Mouse (Mus musculus) c-Kit-positive CD71-negative TER-119-negative erythroid progenitor cells, embryonic 14.5 days (primary cell): ENCODE data around the gene Derl3.

Experiments
- DNase-seq: peaks from one replicate; pipeline ENCODE4 v3.0.0-alpha.2; 2013; ENCODE audit warnings: low read depth

Derl3 gene

DNA sequence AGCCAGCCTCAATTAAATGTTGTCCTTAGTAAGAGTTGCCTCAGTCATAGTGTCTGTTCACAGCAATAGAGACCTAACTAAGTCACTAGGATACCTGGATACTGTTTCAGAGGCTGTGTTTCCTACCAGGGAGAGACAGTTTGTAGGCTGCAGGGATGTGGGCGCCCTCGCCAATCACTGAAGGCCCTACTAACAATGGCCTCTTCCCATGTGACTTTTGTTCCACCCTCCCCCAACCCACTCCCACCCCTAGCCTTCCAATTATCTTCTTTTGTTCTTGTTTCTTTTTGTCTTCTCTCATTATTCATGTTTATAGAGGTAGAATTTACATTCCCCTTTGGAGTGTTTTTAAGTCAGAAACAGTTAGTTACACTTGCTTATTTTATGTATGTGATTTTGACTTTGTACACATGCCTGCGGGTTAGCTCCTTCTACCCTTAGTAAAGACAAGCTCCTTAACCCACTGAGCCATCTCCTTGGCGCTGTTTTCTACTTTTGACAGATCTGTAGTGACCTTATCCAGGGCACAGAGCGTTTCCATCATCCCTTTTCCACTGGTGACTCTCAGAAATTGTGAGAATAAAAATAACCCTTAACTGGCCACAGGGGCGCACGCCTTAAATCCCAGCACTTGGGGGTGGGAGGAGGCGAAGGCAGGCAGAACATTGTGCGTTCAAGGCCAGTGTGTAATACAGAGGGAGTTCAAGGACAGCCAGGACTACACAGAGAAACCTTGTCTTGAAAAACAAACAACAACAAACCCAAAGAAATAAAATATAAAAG, 48.0 kb downstream of the Derl3 start:
- DNase-seq, result no peak

DNA sequence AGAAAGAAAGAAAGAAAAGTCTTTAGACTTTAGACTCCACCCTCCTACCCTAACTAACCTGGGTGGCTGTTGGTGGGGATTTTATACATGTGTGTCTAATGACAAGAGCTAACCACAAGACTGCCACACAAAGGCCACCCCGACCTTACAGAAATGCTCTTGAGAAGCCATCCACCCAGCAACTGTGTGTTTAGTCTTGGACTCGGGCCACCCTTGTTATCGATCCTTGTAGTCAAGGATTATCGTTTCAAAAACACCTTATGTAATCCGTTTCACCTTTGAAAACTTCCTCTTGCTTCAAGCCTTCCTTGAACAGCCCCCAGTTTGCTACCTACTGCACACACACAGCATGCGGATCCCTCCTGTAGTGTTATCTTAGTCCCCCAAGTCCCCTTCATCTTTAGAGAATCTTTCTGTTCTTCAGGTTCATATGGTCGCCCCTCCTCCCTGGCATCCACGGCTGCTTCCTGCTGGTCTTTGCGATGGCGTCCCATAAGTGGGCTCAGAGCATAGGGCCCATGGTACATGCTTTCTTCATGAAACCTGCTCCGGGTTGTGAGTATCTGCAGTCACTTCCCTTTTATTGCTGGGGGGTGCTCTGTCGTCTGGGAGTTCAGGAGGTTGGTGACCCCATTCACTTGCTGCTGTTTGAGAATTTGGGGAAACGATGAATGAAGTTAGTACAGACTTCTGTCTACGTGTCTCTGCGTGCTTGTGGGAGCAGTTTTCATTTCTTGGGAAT, 49.7 kb downstream of the Derl3 start, which contains the start of gene Vpreb3:
Gene Vpreb3, plus strand, starts transcription at position 322 of the 742 bp plus-strand sequence.
- no peak for DNase-seq

DNA sequence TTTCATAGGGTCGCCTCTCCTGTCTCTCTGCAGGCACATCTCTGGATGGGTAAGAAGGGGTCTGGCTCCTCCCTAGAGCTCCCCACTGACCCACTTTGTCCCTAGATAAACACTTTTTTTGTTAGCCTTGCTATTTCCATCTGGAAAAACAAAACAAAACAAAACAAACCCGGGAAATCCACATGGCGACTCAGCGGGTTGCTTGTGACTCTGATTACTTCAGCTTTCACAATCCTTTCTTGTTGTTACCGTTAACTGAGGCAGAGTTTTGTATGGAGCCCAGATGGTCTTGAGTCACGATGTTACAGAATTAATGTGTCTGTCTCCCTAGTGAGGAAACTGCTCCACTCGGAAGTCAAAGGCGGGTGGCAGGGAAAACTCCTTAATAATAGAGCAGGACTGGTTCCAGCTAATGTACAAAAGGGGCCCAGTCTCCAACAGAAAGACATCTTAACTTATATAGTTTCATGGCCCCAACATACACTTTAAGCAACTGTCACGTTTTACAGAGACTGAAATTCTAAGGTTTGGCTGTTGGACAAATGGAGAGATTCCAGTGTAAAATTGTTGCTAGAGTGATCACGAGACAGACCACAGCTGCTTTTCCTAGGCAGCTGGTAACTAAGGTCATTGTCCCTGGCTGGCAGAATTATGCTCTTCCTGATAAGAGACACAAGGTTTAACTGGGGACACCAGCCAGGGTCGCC, 51.0 kb downstream of the Derl3 start:
- DNase-seq, result no peak

DNA sequence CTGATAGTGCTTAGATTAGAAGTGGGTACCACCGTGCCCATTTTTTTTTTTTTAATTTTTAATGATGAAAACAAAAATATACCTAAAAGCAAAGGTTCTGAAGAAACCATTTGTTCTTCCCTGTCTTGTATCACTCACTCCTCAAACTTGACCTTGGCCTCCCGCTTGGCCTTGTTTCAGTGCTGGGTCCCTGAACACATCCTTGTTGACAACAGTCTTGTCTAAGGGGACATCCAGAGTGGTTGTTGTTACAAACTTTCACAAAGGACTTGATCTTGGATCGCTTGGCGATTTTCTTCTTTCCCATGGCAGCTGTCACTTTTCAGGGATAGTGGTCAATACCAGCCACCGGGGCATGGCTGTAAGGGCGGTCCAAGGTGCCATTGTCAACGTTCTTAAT, 52.0 kb downstream of the Derl3 start:
- DNase-seq, result no peak
